Mouse (Mus musculus) liver, embryonic 15.5 days (tissue): ENCODE data around the gene Hadh. TPM values are rescaled to one million over a fixed set of nuclear protein-coding genes. Genes with fewer than 3 reads are reported as not detected.

Source experiments
- ATAC-seq: fragments of 200-750 bp; cut with Nextera tagmentation; 2 replicates; pipeline ENCODE4 v1.8.0; 2017; ENCODE audit warnings: moderate number of reproducible peaks, mild to moderate bottlenecking, moderate library complexity; ENCODE audit not compliant: insufficient read depth
- H3K27ac ChIP-seq: fragments of 300-500 bp; sonication (generic); replicated peaks from 2 replicates; pipeline ENCODE4 v1.5.1; 2015; ENCODE audit warnings: mild to moderate bottlenecking, inconsistent platforms
- H3K27me3 ChIP-seq: fragments of 300-500 bp; sonication (generic); 2 replicates; pipeline ENCODE4 v1.6.1; 2015; ENCODE audit warnings: mild to moderate bottlenecking, inconsistent platforms
- H3K36me3 ChIP-seq: fragments of 300-500 bp; sonication (generic); replicated peaks from 2 replicates; pipeline ENCODE4 v1.6.1; 2015; ENCODE audit warnings: moderate library complexity, mild to moderate bottlenecking, inconsistent platforms
- H3K4me1 ChIP-seq: fragments of 300-500 bp; sonication (generic); replicated peaks from 2 replicates; pipeline ENCODE4 v1.6.1; 2015; ENCODE audit warnings: inconsistent platforms
- H3K4me2 ChIP-seq: fragments of 300-500 bp; sonication (generic); 2 replicates; pipeline ENCODE4 v1.6.1; 2015; ENCODE audit warnings: moderate library complexity, mild to moderate bottlenecking, inconsistent platforms
- H3K4me3 ChIP-seq: fragments of 300-500 bp; sonication (generic); replicated peaks from 2 replicates; pipeline ENCODE4 v1.5.1; 2015; ENCODE audit warnings: mild to moderate bottlenecking, inconsistent platforms
- H3K9ac ChIP-seq: fragments of 300-500 bp; sonication (generic); 2 replicates; pipeline ENCODE4 v1.6.1; 2015; ENCODE audit warnings: moderate library complexity, mild to moderate bottlenecking, inconsistent platforms
- H3K9me3 ChIP-seq: fragments of 300-500 bp; sonication (generic); replicated peaks from 2 replicates; pipeline ENCODE4 v1.6.1; 2016; ENCODE audit warnings: inconsistent platforms
- WGBS: fragments of 180-500 bp; shearing (Covaris S2); methylation state at CpG from one replicate; pipeline ENCODE4 v1.1.7; 2015; ENCODE audit warnings: mixed read lengths; ENCODE audit not compliant: insufficient replicate concordance; 5-methylcytosine and 5-hydroxymethylcytosine counted together
- polyA plus RNA-seq: library from polyadenylated mRNA; unstranded; fragments of >200 nt; fragmentation: Nextera tagmentation; extraction: Ambion mirVana; gene quantifications from 2 replicates; pipeline ENCODE4 v1.2.1, GENCODE M21; 2015

Hadh gene
- polyA plus RNA-seq, 1 experiment from 2014 or later, result 114 TPM

- H3K36me3 ChIP-seq, result no peaks in the 10 kb centered on the region
- no peaks in the 10 kb centered on the region for H3K9me3 ChIP-seq
- no peak for ATAC-seq
- 62% methylated on average over 14 of the region's 14 CpGs for WGBS
- no peak overlapping the region for H3K4me2 ChIP-seq
- H3K4me3 ChIP-seq, result no peak overlapping the region
- H3K4me1 ChIP-seq, result no peaks in the 10 kb centered on the region
- no peak overlapping the region for H3K9ac ChIP-seq
- no peaks in the 10 kb centered on the region for H3K27me3 ChIP-seq
- H3K27ac ChIP-seq, result no peak overlapping the region
Observed at GRCm38 (mm10) chr3:131218636-131219390, 53.1 kb downstream of the Hadh start.

GRCm38 (mm10) chr3:131214841-131215240 lies 57.1 kb downstream of the Hadh start:
- H3K4me2 ChIP-seq, result no peak overlapping the region
- no peak overlapping the region for H3K27ac ChIP-seq
- no peaks in the 10 kb centered on the region for H3K4me1 ChIP-seq
- H3K27me3 ChIP-seq, result no peaks in the 10 kb centered on the region
- ATAC-seq, result no peak
- no peaks in the 10 kb centered on the region for H3K9me3 ChIP-seq
- H3K36me3 ChIP-seq, result no peaks in the 10 kb centered on the region
- no peak overlapping the region for H3K4me3 ChIP-seq
- 48% methylated on average over 9 of the region's 9 CpGs for WGBS
- H3K9ac ChIP-seq, result no peak overlapping the region

- Histone ChIP-seq H3K27me3 (no peaks in the 10 kb centered on the region), H3K4me3 (no peak overlapping the region), H3K9ac (no peak overlapping the region), H3K36me3 (no peaks in the 10 kb centered on the region), H3K9me3 (no peaks in the 10 kb centered on the region), H3K4me1 (no peaks in the 10 kb centered on the region), H3K4me2 (no peak overlapping the region), H3K27ac (no peak overlapping the region)
- no peak for ATAC-seq
- WGBS, result 67% methylated on average over 9 of the region's 9 CpGs
Observed at GRCm38 (mm10) chr3:131214060-131214658, 57.7 kb downstream of the Hadh start.

GRCm38 (mm10) chr3:131212200-131212599 lies 59.7 kb downstream of the Hadh start:
- Histone ChIP-seq H3K36me3 (no peaks in the 10 kb centered on the region), H3K9ac (no peak overlapping the region), H3K4me2 (no peak overlapping the region), H3K9me3 (no peaks in the 10 kb centered on the region), H3K27ac (no peak overlapping the region), H3K4me3 (no peak overlapping the region), H3K4me1 (no peaks in the 10 kb centered on the region), H3K27me3 (no peaks in the 10 kb centered on the region)
- ATAC-seq, result no peak
- 72% methylated on average over 7 of the region's 7 CpGs for WGBS

- H3K27ac ChIP-seq, result no peak overlapping the region
- H3K36me3 ChIP-seq, result no peaks in the 10 kb centered on the region
- H3K27me3 ChIP-seq, result peaks cover 3% of the 10 kb centered on the region; the same call in 1 of the 2 replicates
- no peak overlapping the region for H3K4me2 ChIP-seq
- no peaks in the 10 kb centered on the region for H3K4me1 ChIP-seq
- H3K4me3 ChIP-seq, result no peak overlapping the region
- H3K9ac ChIP-seq, result no peak overlapping the region
- 14% methylated on average over 13 of the region's 13 CpGs for whole genome bisulfite sequencing
- no peak for ATAC-seq
- H3K9me3 ChIP-seq, result no peaks in the 10 kb centered on the region
Observed at GRCm38 (mm10) chr3:131208265-131208891, 63.5 kb downstream of the Hadh start.

GRCm38 (mm10) chr3:131207846-131208245 lies 64.1 kb downstream of the Hadh start:
- 49% methylated on average over 5 of the region's 5 CpGs for WGBS
- no peaks in the 10 kb centered on the region for H3K36me3 ChIP-seq
- H3K4me1 ChIP-seq, result no peaks in the 10 kb centered on the region

GRCm38 (mm10) chr3:131202311-131202710 lies 69.6 kb downstream of the Hadh start:
- Histone ChIP-seq H3K4me3 (no peak overlapping the region), H3K9ac (no peak overlapping the region), H3K9me3 (no peaks in the 10 kb centered on the region), H3K36me3 (no peaks in the 10 kb centered on the region), H3K27me3 (peaks cover 3% of the 10 kb centered on the region; the same call in 1 of the 2 replicates), H3K4me2 (no peak overlapping the region), H3K27ac (no peak overlapping the region), H3K4me1 (no peaks in the 10 kb centered on the region)
- WGBS, result 60% methylated on average over 7 of the region's 7 CpGs
- ATAC-seq, result no peak

More at GRCm38 (mm10) chr3:131207846-131208245, 64.1 kb downstream of the Hadh start:
- Histone ChIP-seq H3K27me3 (peaks cover 3% of the 10 kb centered on the region; the same call in 1 of the 2 replicates), H3K9me3 (no peaks in the 10 kb centered on the region), H3K9ac (no peak overlapping the region), H3K4me3 (no peak overlapping the region), H3K27ac (no peak overlapping the region), H3K4me2 (no peak overlapping the region)
- no peak for ATAC-seq

GRCm38 (mm10) chr3:131199590-131200288 lies 72.2 kb downstream of the Hadh start:
- WGBS, result 68% methylated on average over 20 of the region's 20 CpGs
- no peak for ATAC-seq
- no peak overlapping the region for H3K27ac ChIP-seq

GRCm38 (mm10) chr3:131198991-131199390 lies 72.9 kb downstream of the Hadh start:
- Histone ChIP-seq H3K4me1 (no peaks in the 10 kb centered on the region), H3K27me3 (0 out of 2 replicates have a peak, but pooled peaks cover 2% of the 10 kb centered on the region), H3K4me2 (no peak overlapping the region), H3K27ac (no peak overlapping the region), H3K36me3 (no peaks in the 10 kb centered on the region), H3K4me3 (no peak overlapping the region), H3K9me3 (no peaks in the 10 kb centered on the region), H3K9ac (no peak overlapping the region)
- WGBS, result 37% methylated on average over 3 of the region's 3 CpGs
- ATAC-seq, result no peak

More at GRCm38 (mm10) chr3:131199590-131200288, 72.2 kb downstream of the Hadh start:
- Histone ChIP-seq H3K27me3 (0 out of 2 replicates have a peak, but pooled peaks cover 3% of the 10 kb centered on the region), H3K4me3 (no peak overlapping the region), H3K9me3 (no peaks in the 10 kb centered on the region), H3K36me3 (no peaks in the 10 kb centered on the region), H3K4me1 (no peaks in the 10 kb centered on the region), H3K4me2 (no peak overlapping the region), H3K9ac (no peak overlapping the region)

- no peak for ATAC-seq
- H3K36me3 ChIP-seq, result no peaks in the 10 kb centered on the region
- no peak overlapping the region for H3K4me2 ChIP-seq
- WGBS, result 71% methylated on average over 8 of the region's 8 CpGs
- H3K4me1 ChIP-seq, result no peaks in the 10 kb centered on the region
- no peak overlapping the region for H3K27ac ChIP-seq
- H3K9me3 ChIP-seq, result no peaks in the 10 kb centered on the region
- H3K27me3 ChIP-seq, result no peaks in the 10 kb centered on the region
- H3K4me3 ChIP-seq, result no peak overlapping the region
- no peak overlapping the region for H3K9ac ChIP-seq
Observed at GRCm38 (mm10) chr3:131196507-131197019, 75.3 kb downstream of the Hadh start.
